Mouse (Mus musculus) kidney, embryonic 14.5 days (tissue): ENCODE results near the gene Bbs4. TPM values are rescaled to one million over a fixed set of nuclear protein-coding genes. Genes with fewer than 3 reads are reported as not detected.

Experiments
- ATAC-seq: fragments of 200-750 bp; cut with Nextera tagmentation; 2 replicates; pipeline ENCODE4 v1.8.0; 2017; ENCODE audit warnings: moderate number of reproducible peaks, mild to moderate bottlenecking, moderate TSS enrichment, moderate library complexity; ENCODE audit not compliant: low FRiP score, low TSS enrichment
- H3K27ac ChIP-seq: fragments of 300-500 bp; sonication (generic); 2 replicates; pipeline ENCODE4 v1.5.1; 2014; ENCODE audit warnings: low read depth, mild to moderate bottlenecking, low read length, moderate library complexity, mixed read lengths
- H3K27me3 ChIP-seq: fragments of 300-500 bp; sonication (generic); 2 replicates; pipeline ENCODE4 v1.6.1; 2014; ENCODE audit warnings: mild to moderate bottlenecking, low read length; ENCODE audit not compliant: control insufficient read depth, insufficient read depth
- H3K36me3 ChIP-seq: fragments of 300-500 bp; sonication (generic); 2 replicates; pipeline ENCODE4 v1.6.1; 2014; ENCODE audit warnings: low read length, mixed read lengths; ENCODE audit not compliant: control insufficient read depth, insufficient read depth
- H3K4me1 ChIP-seq: fragments of 300-500 bp; sonication (generic); 2 replicates; pipeline ENCODE4 v1.6.1; 2014; ENCODE audit warnings: low read length, mixed read lengths; ENCODE audit not compliant: control insufficient read depth, insufficient read depth
- H3K4me2 ChIP-seq: fragments of 300-500 bp; sonication (generic); replicated peaks from 2 replicates; pipeline ENCODE4 v1.6.1; 2014; ENCODE audit warnings: low read depth, mild to moderate bottlenecking, low read length
- H3K4me3 ChIP-seq: fragments of 300-500 bp; sonication (generic); 2 replicates; pipeline ENCODE4 v1.5.1; 2014; ENCODE audit warnings: mild to moderate bottlenecking, low read length
- H3K9ac ChIP-seq: fragments of 300-500 bp; sonication (generic); 2 replicates; pipeline ENCODE4 v1.6.1; 2014; ENCODE audit warnings: low read depth, mild to moderate bottlenecking, low read length, moderate library complexity
- H3K9me3 ChIP-seq: fragments of 300-500 bp; sonication (generic); 2 replicates; pipeline ENCODE4 v1.6.1; 2016; ENCODE audit warnings: low read length; ENCODE audit not compliant: control insufficient read depth
- WGBS: fragments of 180-500 bp; shearing (Covaris S2); extraction: QIAGEN DNeasy Blood & Tissue Kit; methylation state at CpG from one replicate; pipeline ENCODE4 v1.1.7; 2014; 5-methylcytosine and 5-hydroxymethylcytosine counted together
- polyA plus RNA-seq: library from polyadenylated mRNA; unstranded; fragments of >200 nt; fragmentation: Nextera tagmentation; extraction: Ambion mirVana; gene quantifications from 2 replicates; pipeline ENCODE4 v1.2.1, GENCODE M21; 2014

Gene Bbs4
- polyA plus RNA-seq, 1 experiment from 2014 or later: 15.5 TPM

- WGBS: 89% methylated on average over 19 of the region's 19 CpGs
- Histone ChIP-seq H3K9ac (no peak overlapping the region), H3K27me3 (no peaks in the 10 kb centered on the region), H3K27ac (no peak overlapping the region), H3K4me1 (peaks cover 11% of the 10 kb centered on the region), H3K4me2 (no peak overlapping the region), H3K36me3 (no peaks in the 10 kb centered on the region), H3K4me3 (no peak overlapping the region), H3K9me3 (no peaks in the 10 kb centered on the region)
- ATAC-seq: no peak
These were observed 78.4 kb downstream of the Bbs4 start for GRCm38 (mm10) chr9:59274846-59275455.

GRCm38 (mm10) chr9:59273199-59273598 is 80.1 kb downstream of the Bbs4 start:
- no peaks in the 10 kb centered on the region for H3K36me3 ChIP-seq
- ATAC-seq: no peak

More at GRCm38 (mm10) chr9:59273199-59273598, 80.1 kb downstream of the Bbs4 start:
- Histone ChIP-seq H3K4me1 (peaks cover 11% of the 10 kb centered on the region), H3K9me3 (no peaks in the 10 kb centered on the region), H3K4me3 (no peak overlapping the region), H3K9ac (no peak overlapping the region), H3K27ac (no peak overlapping the region), H3K27me3 (no peaks in the 10 kb centered on the region), H3K4me2 (no peak overlapping the region)

Other genes starting within 250 kb of the Bbs4 start
- gene Adpgk, start 62.0 kb downstream of the Bbs4 start, polyA plus RNA-seq: 34.9 and 45.5 TPM in 2 replicates
- gene Arih1, start 133.1 kb upstream of the Bbs4 start, polyA plus RNA-seq: 18.3 and 24.5 TPM in 2 replicates
- gene Hexa, start 186.0 kb upstream of the Bbs4 start, polyA plus RNA-seq: 47.3 and 58.1 TPM in 2 replicates
- 0.19 TPM in 1 of 2 replicates, not detected in the other for gene Tmem202, start 186.3 kb upstream of the Bbs4 start, polyA plus RNA-seq
- gene Celf6, start 224.4 kb upstream of the Bbs4 start, polyA plus RNA-seq: not detected in 2 replicates